Mouse (Mus musculus) myocyte (in vitro differentiated cells): ENCODE measurements around the gene Mypop. TPM values are rescaled to one million over a fixed set of nuclear protein-coding genes. Genes with fewer than 3 reads are reported as not detected.

Experiments
- H3K27me3 ChIP-seq: one replicate; pipeline ENCODE4 v1.6.1; 2011; ENCODE audit not compliant: control insufficient read depth, insufficient read depth, insufficient read length
- H3K36me3 ChIP-seq: one replicate; pipeline ENCODE4 v1.6.1; 2011; ENCODE audit not compliant: control insufficient read depth, insufficient read depth
- H3K4me2 ChIP-seq: one replicate; pipeline ENCODE4 v1.6.1; 2011; ENCODE audit warnings: low read depth, control low read depth
- H3K4me3 ChIP-seq: one replicate; pipeline ENCODE4 v1.5.1; 2011; ENCODE audit warnings: mild to moderate bottlenecking, control low read depth, moderate library complexity
- H3K79me2 ChIP-seq: one replicate; pipeline ENCODE4 v1.6.1; 2011; ENCODE audit not compliant: control insufficient read depth, insufficient read depth
- H3ac ChIP-seq: one replicate; pipeline ENCODE4 v1.6.1; 2011; ENCODE audit not compliant: control insufficient read depth, insufficient read length
- CEBPB ChIP-seq: IDR thresholded peaks from 2 replicates; pipeline ENCODE4 v1.6.1; 2011; ENCODE audit warnings: mild to moderate bottlenecking, moderate library complexity; ENCODE audit not compliant: poor library complexity, insufficient read depth, severe bottlenecking
- E2F4 ChIP-seq: IDR thresholded peaks from one replicate; pipeline ENCODE4 v1.6.1; 2011; ENCODE audit warnings: mild to moderate bottlenecking, control low read depth, moderate library complexity; ENCODE audit not compliant: insufficient read depth
- MAX ChIP-seq: IDR thresholded peaks from one replicate; pipeline ENCODE4 v1.6.1; 2011; ENCODE audit warnings: low read depth, mild to moderate bottlenecking, control low read depth
- MYOD1 ChIP-seq, 3 experiments: IDR thresholded peaks; one replicate each; pipeline ENCODE4 v1.6.1; 2011; ENCODE audit warnings: control low read depth in 2 of 3, low read depth in 2 of 3, mild to moderate bottlenecking in 2 of 3, moderate library complexity in 1 of 3; ENCODE audit not compliant: insufficient read length in 2 of 3, control insufficient read depth in 1 of 3
- MYOG ChIP-seq, 3 experiments: IDR thresholded peaks; one replicate each; pipeline ENCODE4 v1.6.1; 2011; ENCODE audit warnings: control low read depth in 2 of 3, low read depth in 2 of 3, mild to moderate bottlenecking in 2 of 3; ENCODE audit not compliant: insufficient read length in 2 of 3, control insufficient read depth in 1 of 3, insufficient read depth in 1 of 3
- POLR2A ChIP-seq: IDR thresholded peaks from one replicate; pipeline ENCODE4 v1.6.1; 2011; ENCODE audit warnings: low read depth, mild to moderate bottlenecking, control low read depth, moderate library complexity; ENCODE audit not compliant: insufficient read length
- POLR2AphosphoS2 ChIP-seq: IDR thresholded peaks from one replicate; pipeline ENCODE4 v1.6.1; 2011; ENCODE audit warnings: low read depth, control low read depth; ENCODE audit not compliant: insufficient read length
- REST ChIP-seq: IDR thresholded peaks from one replicate; pipeline ENCODE4 v1.6.1; 2011; ENCODE audit warnings: mild to moderate bottlenecking, control low read depth, moderate library complexity; ENCODE audit not compliant: insufficient read depth, insufficient read length
- SRF ChIP-seq: IDR thresholded peaks from one replicate; pipeline ENCODE4 v1.6.1; 2011; ENCODE audit warnings: low read depth; ENCODE audit not compliant: control insufficient read depth, insufficient read length
- TCF12 ChIP-seq: IDR thresholded peaks from one replicate; pipeline ENCODE4 v1.6.1; 2011; ENCODE audit warnings: mild to moderate bottlenecking, control low read depth; ENCODE audit not compliant: poor library complexity, insufficient read depth, severe bottlenecking
- TCF3 ChIP-seq: IDR thresholded peaks from one replicate; pipeline ENCODE4 v1.6.1; 2011; ENCODE audit warnings: low read depth, control low read depth; ENCODE audit not compliant: insufficient read length
- USF1 ChIP-seq: IDR thresholded peaks from one replicate; pipeline ENCODE4 v1.6.1; 2011; ENCODE audit warnings: low read depth, mild to moderate bottlenecking, control low read depth, moderate library complexity
- polyA plus RNA-seq: library from polyadenylated mRNA; unstranded; fragments of >200 nt; fragmentation: generic; extraction: Trizol; gene quantifications from one replicate; pipeline ENCODE4 v1.2.1, GENCODE M21; 2012; ENCODE audit warnings: missing spikeins

Mypop gene
- polyA plus RNA-seq, 1 experiment: 10.4 TPM

DNA sequence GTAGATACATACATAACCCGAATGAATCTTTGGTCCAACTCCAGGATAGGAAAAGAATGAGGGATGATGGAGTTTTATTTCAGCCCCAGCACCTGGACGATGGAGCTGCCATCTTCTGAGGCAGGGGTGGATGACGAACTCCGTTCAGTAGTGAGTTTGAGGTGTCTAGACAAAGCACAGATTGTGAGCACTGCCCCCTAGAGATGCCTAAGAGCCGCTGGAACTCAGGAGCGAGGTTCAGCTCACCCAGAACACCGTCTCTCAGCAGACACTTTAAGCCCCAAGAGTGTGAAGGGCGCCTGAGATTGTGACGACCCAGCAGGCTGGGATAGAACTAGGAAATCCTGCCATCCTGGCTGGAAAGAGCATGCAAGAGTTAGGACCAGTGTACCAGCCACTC, 7.8 kb downstream of the Mypop start:
- Histone ChIP-seq H3K27me3 (no peaks in the 10 kb centered on the region), H3K4me3 (no peak overlapping the region), H3K36me3 (no peaks in the 10 kb centered on the region), H3ac (no peak overlapping the region), H3K79me2 (no peaks in the 10 kb centered on the region), H3K4me2 (no peak overlapping the region)
- TF ChIP-seq SRF (no peak), MAX (no peak), POLR2A (no peak), POLR2AphosphoS2 (no peak), CEBPB (no peak), TCF3 (no peak), E2F4 (no peak), TCF12 (no peak), USF1 (no peak), REST (no peak), MYOD1 (IDR thresholded peaks at IDR 0.05; ENCODE audit: control insufficient read depth in 1 of 3, insufficient read length in 2 of 3, low read depth in 2 of 3) (no peak), MYOG (IDR thresholded peaks at IDR 0.05; ENCODE audit: control insufficient read depth in 1 of 3, insufficient read depth in 1 of 3, insufficient read length in 2 of 3, low read depth in 2 of 3) (no peak)

DNA sequence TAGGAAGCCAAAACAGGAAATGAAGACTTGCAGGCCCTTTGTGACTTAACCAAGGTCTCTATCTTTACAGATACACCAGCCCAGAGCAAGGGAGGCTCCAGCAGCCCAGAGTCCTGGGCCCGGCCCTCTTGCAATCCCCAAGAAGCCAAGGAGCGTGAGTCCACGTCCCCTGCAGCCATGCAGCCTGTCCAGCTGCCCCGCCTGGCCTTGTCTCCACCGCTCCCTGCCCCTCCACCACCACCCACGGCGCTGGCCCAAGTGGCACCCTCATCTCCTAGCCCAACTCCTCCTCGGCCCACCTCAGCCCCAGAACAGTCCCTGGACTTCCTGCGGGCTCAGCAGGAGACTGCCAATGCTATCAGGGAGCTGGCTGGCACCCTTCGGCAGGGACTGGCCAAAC, 9.4 kb downstream of the Mypop start:
- no peak for TF ChIP-seq MAX
- TF ChIP-seq TCF3: no peak
- TF ChIP-seq SRF: no peak
- TF ChIP-seq E2F4: no peak
- H3ac ChIP-seq: no peak overlapping the region
- H3K4me3 ChIP-seq: no peak overlapping the region
- H3K36me3 ChIP-seq: no peaks in the 10 kb centered on the region
- peaks cover 9% of the 10 kb centered on the region for H3K79me2 ChIP-seq
- H3K27me3 ChIP-seq: no peaks in the 10 kb centered on the region
- no peak overlapping the region for H3K4me2 ChIP-seq

DNA sequence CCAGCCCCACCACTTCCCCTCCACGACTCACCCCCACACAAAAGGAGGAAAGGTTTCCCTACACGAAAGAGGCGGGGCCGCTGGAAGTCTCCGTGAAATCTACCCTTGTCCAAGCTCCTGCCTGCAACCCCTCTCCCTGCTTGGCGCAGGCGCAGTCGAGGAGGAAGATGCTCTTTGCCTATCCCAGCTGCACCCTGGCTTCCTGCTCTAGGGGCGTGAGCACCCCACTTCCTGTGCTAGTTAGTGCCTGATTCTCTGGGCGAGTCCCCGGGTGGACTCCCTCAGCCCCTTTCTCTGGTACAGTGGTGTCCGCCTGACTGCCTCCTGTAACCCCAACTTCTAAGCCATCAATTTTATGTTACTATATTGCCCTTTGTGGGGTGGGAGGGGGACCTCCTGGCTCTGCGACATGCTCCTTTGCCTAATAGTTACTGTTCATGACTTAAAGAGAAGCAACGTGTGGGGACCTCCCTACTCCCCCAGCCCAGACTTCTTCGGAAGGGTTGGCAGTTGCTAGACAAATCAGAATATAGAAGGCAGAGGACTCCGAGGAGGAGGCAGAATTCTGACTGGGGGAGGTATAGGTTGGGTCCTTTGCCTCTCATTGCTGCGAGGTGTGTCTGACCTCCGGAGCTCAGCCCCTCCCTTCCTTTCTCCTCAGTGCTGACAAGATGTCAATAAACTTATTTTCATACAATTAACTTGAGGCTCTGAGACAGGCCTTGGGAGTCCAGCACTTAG, 10.2 kb downstream of the Mypop start:
- no peak for TF ChIP-seq POLR2A
- no peak overlapping the region for H3K4me3 ChIP-seq
- H3ac ChIP-seq: no peak overlapping the region
- peaks cover 17% of the 10 kb centered on the region for H3K79me2 ChIP-seq
- no peak overlapping the region for H3K4me2 ChIP-seq
- H3K27me3 ChIP-seq: no peaks in the 10 kb centered on the region
- no peaks in the 10 kb centered on the region for H3K36me3 ChIP-seq

DNA sequence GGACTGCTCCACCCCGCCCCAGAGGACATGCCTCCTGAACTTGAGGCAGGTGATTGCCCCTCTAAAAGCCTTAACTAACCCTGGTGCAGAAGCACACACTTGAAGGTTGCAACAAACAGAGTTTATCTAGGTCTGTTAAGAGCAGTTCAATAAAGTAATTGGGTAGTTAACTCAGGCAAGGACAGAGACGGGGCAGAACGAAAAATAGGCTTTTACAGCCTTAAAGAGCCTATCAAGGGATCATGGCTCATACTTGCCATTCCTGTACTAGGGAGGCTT, 10.7 kb downstream of the Mypop start:
- TF ChIP-seq CEBPB: no peak
- no peak for TF ChIP-seq USF1
- TF ChIP-seq REST: no peak
- TF ChIP-seq MYOD1 (IDR thresholded peaks at IDR 0.05; ENCODE audit: control insufficient read depth in 1 of 3, insufficient read length in 2 of 3, low read depth in 2 of 3): no peak
- no peak for TF ChIP-seq MYOG (IDR thresholded peaks at IDR 0.05; ENCODE audit: control insufficient read depth in 1 of 3, insufficient read depth in 1 of 3, insufficient read length in 2 of 3, low read depth in 2 of 3)
- TF ChIP-seq SRF: no peak
- TF ChIP-seq TCF12: no peak
- no peak for TF ChIP-seq POLR2AphosphoS2
- TF ChIP-seq POLR2A: no peak
- no peak for TF ChIP-seq E2F4
- no peak overlapping the region for H3K4me2 ChIP-seq
- no peaks in the 10 kb centered on the region for H3K36me3 ChIP-seq
- H3K27me3 ChIP-seq: no peaks in the 10 kb centered on the region
- H3ac ChIP-seq: no peak overlapping the region
- peaks cover 17% of the 10 kb centered on the region for H3K79me2 ChIP-seq
- peak overlapping the region; percentile 37 for H3K4me3 ChIP-seq

DNA sequence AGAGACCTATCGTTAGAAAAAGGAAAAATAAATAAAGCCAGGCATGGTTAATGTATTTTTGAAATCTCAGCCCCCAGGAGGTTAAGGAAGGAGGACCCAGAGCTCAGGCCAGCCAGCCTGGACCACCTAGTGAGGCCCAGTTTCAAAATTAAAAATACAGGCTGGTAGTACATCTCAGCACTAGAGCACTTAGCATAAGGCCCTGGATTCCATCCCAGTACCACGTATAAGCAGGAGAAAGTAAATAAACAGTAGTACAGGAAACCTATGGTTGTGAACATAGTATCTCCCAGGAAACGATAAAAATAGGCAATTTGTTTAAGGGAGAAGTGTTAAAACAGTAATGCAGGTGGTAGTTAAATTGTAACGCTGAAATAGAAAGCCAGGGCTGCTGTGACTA, 11.1 kb downstream of the Mypop start:
- Histone ChIP-seq H3K36me3 (no peaks in the 10 kb centered on the region), H3K4me3 (peak overlapping the region; percentile 37), H3K79me2 (peaks cover 17% of the 10 kb centered on the region), H3K27me3 (no peaks in the 10 kb centered on the region), H3K4me2 (peak overlapping the region; percentile 78), H3ac (no peak overlapping the region)
- TF ChIP-seq TCF3 (no peak), USF1 (no peak), MAX (no peak), CEBPB (no peak), E2F4 (no peak), MYOD1 (IDR thresholded peaks at IDR 0.05; ENCODE audit: control insufficient read depth in 1 of 3, insufficient read length in 2 of 3, low read depth in 2 of 3) (no peak), POLR2AphosphoS2 (no peak), TCF12 (no peak), MYOG (IDR thresholded peaks at IDR 0.05; ENCODE audit: control insufficient read depth in 1 of 3, insufficient read depth in 1 of 3, insufficient read length in 2 of 3, low read depth in 2 of 3) (no peak), REST (no peak), SRF (no peak), POLR2A (no peak)
